Mouse (Mus musculus): Measurements from ENCODE around the gene Amigo3. TPM values are rescaled to one million over a fixed set of nuclear protein-coding genes. Genes with fewer than 3 reads are reported as not detected.

Gene Amigo3
- polyA plus RNA-seq, 1 experiment from 2014 or later = 1.4 TPM

DNA sequence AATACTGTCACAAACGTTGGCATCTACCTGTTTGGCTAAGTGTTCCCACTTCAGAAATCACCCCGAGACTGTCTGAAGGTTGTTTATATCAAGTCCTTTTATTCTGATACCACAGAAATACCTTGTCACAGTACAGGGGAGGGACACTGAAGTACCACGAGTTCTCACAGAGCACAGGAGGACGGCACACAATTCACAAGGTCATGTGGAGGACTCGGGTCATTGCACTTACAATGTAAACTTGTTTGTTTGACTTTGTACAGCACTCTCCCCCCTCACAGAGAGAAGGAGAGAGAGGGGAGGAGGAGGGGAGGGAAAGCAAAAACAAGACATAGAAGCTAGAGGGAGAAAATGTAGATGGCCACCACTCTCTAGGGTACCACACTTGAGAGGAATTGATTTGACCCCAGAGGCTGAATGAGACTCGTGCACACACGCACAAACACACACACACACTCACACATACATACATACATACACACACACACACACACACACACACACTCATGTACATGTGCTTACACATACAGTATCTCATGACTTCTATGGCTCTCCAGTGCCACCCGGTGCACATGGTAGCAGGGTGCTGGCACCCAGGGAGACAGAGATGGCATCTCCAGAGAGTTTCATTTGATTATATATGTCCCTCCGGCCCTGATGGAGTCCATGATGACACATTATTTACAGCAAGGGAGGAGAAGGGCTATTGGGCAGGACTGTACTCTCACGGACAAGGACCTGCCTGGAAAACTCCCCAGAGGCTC lies 43.2 kb downstream of the Amigo3 start:
- Histone ChIP-seq H3K27me3 (ENCODE audit: insufficient read depth, low read length) (no peaks in the 10 kb centered on the region), H3K4me2 (ENCODE audit: low read length) (no peak overlapping the region), H3K9ac (ENCODE audit: low read depth, low read length) (no peak overlapping the region), H3K27ac (no peak overlapping the region), H3K36me3 (ENCODE audit: insufficient read depth, low read length) (peaks cover 12% of the 10 kb centered on the region; the same call in 1 of the 2 replicates), H3K4me3 (replicated peaks; ENCODE audit: low read depth, low read length) (no peak overlapping the region), H3K4me1 (replicated peaks; ENCODE audit: insufficient read depth, low read length) (peaks cover 7% of the 10 kb centered on the region), H3K9me3 (replicated peaks; ENCODE audit: low read length) (no peaks in the 10 kb centered on the region)
- no peak for TF ChIP-seq CTCF (IDR thresholded peaks at IDR 0.05; ENCODE audit: low read depth)
- 49% methylated on average over 10 of the region's 10 CpGs for WGBS
- ATAC-seq (replicated peaks; ENCODE audit: low FRiP score, low read depth) (no peak), DNase-seq (ENCODE audit: low spot score) (no peak)

DNA sequence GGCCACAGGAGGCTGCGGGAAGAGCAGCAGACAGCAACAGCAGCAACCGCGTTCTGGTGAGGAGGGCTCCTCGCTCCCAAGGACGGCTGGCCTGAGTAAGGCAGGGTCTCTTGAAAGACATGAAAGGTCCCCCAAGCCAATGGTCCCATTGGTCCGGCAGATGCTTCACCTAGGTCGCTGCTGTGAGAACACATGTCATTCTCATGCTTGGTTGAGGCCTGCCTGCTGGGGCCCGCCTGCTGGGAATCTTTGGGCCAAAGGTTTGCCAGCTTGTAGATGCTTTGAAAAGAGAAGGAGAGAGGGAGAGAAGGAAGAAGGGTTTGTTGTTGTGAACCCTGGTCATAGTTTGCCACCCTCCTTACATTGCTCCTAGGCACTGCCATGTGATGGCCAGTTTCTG lies 46.7 kb downstream of the Amigo3 start:
- H3K36me3 ChIP-seq (ENCODE audit: insufficient read depth, low read length) = no peaks in the 10 kb centered on the region
- H3K27ac ChIP-seq = no peak overlapping the region
- no peaks in the 10 kb centered on the region for H3K9me3 ChIP-seq (replicated peaks; ENCODE audit: low read length)
- H3K27me3 ChIP-seq (ENCODE audit: insufficient read depth, low read length) = no peaks in the 10 kb centered on the region
- DNase-seq (ENCODE audit: low spot score) (no peak), ATAC-seq (replicated peaks; ENCODE audit: low FRiP score, low read depth) (no peak)
- H3K9ac ChIP-seq (ENCODE audit: low read depth, low read length) = no peak overlapping the region
- WGBS = 90% methylated on average over 8 of the region's 8 CpGs
- H3K4me2 ChIP-seq (ENCODE audit: low read length) = no peak overlapping the region
- no peak for TF ChIP-seq CTCF (IDR thresholded peaks at IDR 0.05; ENCODE audit: low read depth)
- H3K4me1 ChIP-seq (replicated peaks; ENCODE audit: insufficient read depth, low read length) = peaks cover 9% of the 10 kb centered on the region
- H3K4me3 ChIP-seq (replicated peaks; ENCODE audit: low read depth, low read length) = no peak overlapping the region

DNA sequence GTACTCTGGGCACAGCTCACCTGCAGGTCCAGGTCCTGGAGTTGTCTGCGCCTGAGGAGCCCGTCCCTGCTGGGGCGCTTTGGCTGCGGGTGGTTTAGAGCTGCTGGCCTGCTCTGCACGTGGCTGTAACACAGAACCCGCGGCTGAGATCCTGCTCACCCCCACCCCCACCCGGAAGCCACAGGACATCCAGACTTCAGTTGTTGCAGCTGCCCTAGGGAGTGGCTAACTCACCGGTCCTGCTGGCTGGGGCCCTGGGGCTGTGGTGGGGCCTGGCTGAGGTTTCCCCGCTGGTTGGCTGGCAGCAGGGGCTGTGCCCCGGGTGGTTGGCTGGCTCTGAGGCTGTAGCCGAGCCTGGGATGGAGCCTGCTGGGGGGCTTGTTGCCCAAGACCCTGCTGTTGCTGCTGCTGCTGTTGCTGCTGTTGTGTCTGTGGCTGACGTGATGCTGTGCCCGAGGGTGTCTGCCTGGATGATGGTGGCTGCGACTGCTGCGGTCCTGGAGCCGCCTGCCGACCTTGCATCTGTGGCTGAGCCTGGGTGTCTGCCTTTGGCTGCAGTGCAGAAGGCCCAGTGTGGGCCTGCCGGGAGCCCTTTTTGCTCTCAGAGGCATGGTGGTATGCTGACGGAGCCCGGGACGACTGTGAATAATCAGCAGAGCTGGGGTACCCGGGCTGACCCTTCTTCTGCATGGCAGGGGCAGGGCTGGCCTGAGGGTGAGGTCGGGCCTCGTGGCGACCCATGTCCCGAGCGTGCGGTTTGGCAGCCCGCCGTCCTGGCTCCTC lies 52.0 kb downstream of the Amigo3 start:
- 43% methylated on average over 31 of the region's 31 CpGs for WGBS
- Histone ChIP-seq H3K4me2 (ENCODE audit: low read length) (0 out of 2 replicates have a peak overlapping the region, but pooled peaks have one; percentile 10), H3K9ac (ENCODE audit: low read depth, low read length) (0 out of 2 replicates have a peak overlapping the region, but pooled peaks have one; percentile 23), H3K27me3 (ENCODE audit: insufficient read depth, low read length) (no peaks in the 10 kb centered on the region), H3K4me1 (replicated peaks; ENCODE audit: insufficient read depth, low read length) (peaks cover 6% of the 10 kb centered on the region), H3K9me3 (replicated peaks; ENCODE audit: low read length) (no peaks in the 10 kb centered on the region), H3K27ac (no peak overlapping the region), H3K4me3 (replicated peaks; ENCODE audit: low read depth, low read length) (no peak overlapping the region), H3K36me3 (ENCODE audit: insufficient read depth, low read length) (no peaks in the 10 kb centered on the region)
- no peak for TF ChIP-seq CTCF (IDR thresholded peaks at IDR 0.05; ENCODE audit: low read depth)
- ATAC-seq (replicated peaks; ENCODE audit: low FRiP score, low read depth) = peak; percentile 50; the same call in 1 of the 2 replicates
- DNase-seq (ENCODE audit: low spot score) = no peak

Small RNA genes within 50 kb of the gene (microRNA-seq; reads per million reads assigned to microRNA genes)
- gene Gm47303 (not detected), gene Mir7088 (not detected)

Other genes starting within 250 kb of the Amigo3 start
- 40.2 and 46.8 TPM in 2 replicates for gene Rbm6, start 179.9 kb upstream of the Amigo3 start, polyA plus RNA-seq (2015; fragmentation: Nextera tagmentation; extraction: Ambion mirVana)
- 11.1 and 12.7 TPM in 2 replicates for gene Mon1a, start 165.0 kb upstream of the Amigo3 start, polyA plus RNA-seq (2015; fragmentation: Nextera tagmentation; extraction: Ambion mirVana)
- gene Mst1r, start 146.3 kb upstream of the Amigo3 start, polyA plus RNA-seq (2015; fragmentation: Nextera tagmentation; extraction: Ambion mirVana) = 1.1 and 1.4 TPM in 2 replicates
- not detected in 2 replicates for gene Actl11, start 124.7 kb upstream of the Amigo3 start, polyA plus RNA-seq (2015; fragmentation: Nextera tagmentation; extraction: Ambion mirVana)
- 0.95 and 1.3 TPM in 2 replicates for gene Camkv, start 117.5 kb upstream of the Amigo3 start, polyA plus RNA-seq (2015; fragmentation: Nextera tagmentation; extraction: Ambion mirVana)
- 10.0 and 10.2 TPM in 2 replicates for gene Traip, start 103.0 kb upstream of the Amigo3 start, polyA plus RNA-seq (2015; fragmentation: Nextera tagmentation; extraction: Ambion mirVana)
- gene Uba7, start 77.7 kb upstream of the Amigo3 start, polyA plus RNA-seq (2015; fragmentation: Nextera tagmentation; extraction: Ambion mirVana) = 33.2 and 41.6 TPM in 2 replicates
- gene Gm20661, start 70.1 kb upstream of the Amigo3 start, polyA plus RNA-seq (2015; fragmentation: Nextera tagmentation; extraction: Ambion mirVana) = 1.3 and 2.0 TPM in 2 replicates
- gene Inka1, start 67.3 kb upstream of the Amigo3 start, polyA plus RNA-seq (2015; fragmentation: Nextera tagmentation; extraction: Ambion mirVana) = 63.8 and 66.8 TPM in 2 replicates
- 2.9 and 4.0 TPM in 2 replicates for gene Cdhr4, start 60.7 kb upstream of the Amigo3 start, polyA plus RNA-seq (2015; fragmentation: Nextera tagmentation; extraction: Ambion mirVana)
- 0.25 and 0.27 TPM in 2 replicates for gene Gm20662, start 56.8 kb upstream of the Amigo3 start, polyA plus RNA-seq (2015; fragmentation: Nextera tagmentation; extraction: Ambion mirVana)
- 45.7 and 46.9 TPM in 2 replicates for gene Ip6k1, start 50.7 kb upstream of the Amigo3 start, polyA plus RNA-seq (2015; fragmentation: Nextera tagmentation; extraction: Ambion mirVana)
- 23.2 and 27.2 TPM in 2 replicates for gene Gmppb, start 3.9 kb upstream of the Amigo3 start, polyA plus RNA-seq (2015; fragmentation: Nextera tagmentation; extraction: Ambion mirVana)
- gene Mst1, start 27.3 kb downstream of the Amigo3 start, polyA plus RNA-seq (2015; fragmentation: Nextera tagmentation; extraction: Ambion mirVana) = 0.09 and 0.39 TPM in 2 replicates
- 23.7 and 24.6 TPM in 2 replicates for gene Rnf123, start 30.2 kb downstream of the Amigo3 start, polyA plus RNA-seq (2015; fragmentation: Nextera tagmentation; extraction: Ambion mirVana)
- gene Apeh, start 41.4 kb downstream of the Amigo3 start, polyA plus RNA-seq (2015; fragmentation: Nextera tagmentation; extraction: Ambion mirVana) = 62.6 and 69.3 TPM in 2 replicates
- 0.25 and 0.31 TPM in 2 replicates for gene Bsn, start 137.2 kb downstream of the Amigo3 start, polyA plus RNA-seq (2015; fragmentation: Nextera tagmentation; extraction: Ambion mirVana)
- 165 and 170 TPM in 2 replicates for gene Dag1, start 210.8 kb downstream of the Amigo3 start, polyA plus RNA-seq (2015; fragmentation: Nextera tagmentation; extraction: Ambion mirVana)
- gene Nicn1, start 237.3 kb downstream of the Amigo3 start, polyA plus RNA-seq (2015; fragmentation: Nextera tagmentation; extraction: Ambion mirVana) = 30.1 and 34.5 TPM in 2 replicates
- gene Amt, start 243.7 kb downstream of the Amigo3 start, polyA plus RNA-seq (2015; fragmentation: Nextera tagmentation; extraction: Ambion mirVana) = 50.5 and 51.2 TPM in 2 replicates